Mouse (Mus musculus): ENCODE measurements at regions not wholly inside any gene's neighbourhood (a gene's known extent, or its start where the extent isn't known, plus 50 kb on each side); places are given as distances from the start of the nearest gene placed in this dataset.

GRCm38 (mm10) chr8:26432161-26432919 is 313.0 kb downstream of the Gm45692 start:
- Histone ChIP-seq H3K9me3 (replicated peaks; ENCODE audit: control insufficient read depth, low read length) (no peaks in the 10 kb centered on the region), H3K36me3 (ENCODE audit: control insufficient read depth, insufficient read depth, low read length) (no peaks in the 10 kb centered on the region), H3K4me3 (ENCODE audit: low read depth, low read length) (no peak overlapping the region), H3K9ac (ENCODE audit: low read depth, low read length) (no peak overlapping the region), H3K27me3 (ENCODE audit: control insufficient read depth, insufficient read depth, low read length) (no peaks in the 10 kb centered on the region), H3K27ac (ENCODE audit: low read depth, low read length) (no peak overlapping the region), H3K4me2 (no peak overlapping the region), H3K4me1 (ENCODE audit: control insufficient read depth, insufficient read depth, low read length) (no peaks in the 10 kb centered on the region)
- 83% methylated on average over 14 of the region's 14 CpGs for WGBS (ENCODE audit: insufficient replicate concordance)
- no peak for ATAC-seq (replicated peaks; ENCODE audit: insufficient number of reproducible peaks, low FRiP score, low TSS enrichment)

GRCm38 (mm10) chr8:26436236-26436635 is 316.9 kb downstream of the Gm45692 start:
- Histone ChIP-seq H3K4me2 (no peak overlapping the region), H3K4me3 (ENCODE audit: low read depth, low read length) (no peak overlapping the region), H3K27me3 (ENCODE audit: control insufficient read depth, insufficient read depth, low read length) (no peaks in the 10 kb centered on the region), H3K4me1 (ENCODE audit: control insufficient read depth, insufficient read depth, low read length) (no peaks in the 10 kb centered on the region), H3K27ac (ENCODE audit: low read depth, low read length) (no peak overlapping the region), H3K9ac (ENCODE audit: low read depth, low read length) (no peak overlapping the region), H3K9me3 (replicated peaks; ENCODE audit: control insufficient read depth, low read length) (no peaks in the 10 kb centered on the region), H3K36me3 (ENCODE audit: control insufficient read depth, insufficient read depth, low read length) (no peaks in the 10 kb centered on the region)
- 82% methylated on average over 11 of the region's 11 CpGs for WGBS (ENCODE audit: insufficient replicate concordance)
- ATAC-seq (replicated peaks; ENCODE audit: insufficient number of reproducible peaks, low FRiP score, low TSS enrichment) = no peak

- Histone ChIP-seq H3K4me3 (ENCODE audit: low read depth, low read length) (no peak overlapping the region), H3K4me2 (no peak overlapping the region), H3K9me3 (replicated peaks; ENCODE audit: control insufficient read depth, low read length) (no peaks in the 10 kb centered on the region), H3K27ac (ENCODE audit: low read depth, low read length) (no peak overlapping the region), H3K4me1 (ENCODE audit: control insufficient read depth, insufficient read depth, low read length) (no peaks in the 10 kb centered on the region), H3K9ac (ENCODE audit: low read depth, low read length) (no peak overlapping the region), H3K27me3 (ENCODE audit: control insufficient read depth, insufficient read depth, low read length) (no peaks in the 10 kb centered on the region), H3K36me3 (ENCODE audit: control insufficient read depth, insufficient read depth, low read length) (no peaks in the 10 kb centered on the region)
- no peak for ATAC-seq (replicated peaks; ENCODE audit: insufficient number of reproducible peaks, low FRiP score, low TSS enrichment)
- WGBS (ENCODE audit: insufficient replicate concordance) = 74% methylated on average over 3 of the region's 3 CpGs
Observed at GRCm38 (mm10) chr8:26437571-26437970, 318.2 kb downstream of the Gm45692 start.

GRCm38 (mm10) chr8:26438246-26438862 is 319.0 kb downstream of the Gm45692 start:
- Histone ChIP-seq H3K27me3 (ENCODE audit: control insufficient read depth, insufficient read depth, low read length) (no peaks in the 10 kb centered on the region), H3K36me3 (ENCODE audit: control insufficient read depth, insufficient read depth, low read length) (no peaks in the 10 kb centered on the region), H3K4me2 (no peak overlapping the region), H3K4me3 (ENCODE audit: low read depth, low read length) (no peak overlapping the region), H3K27ac (ENCODE audit: low read depth, low read length) (no peak overlapping the region), H3K4me1 (ENCODE audit: control insufficient read depth, insufficient read depth, low read length) (no peaks in the 10 kb centered on the region), H3K9ac (ENCODE audit: low read depth, low read length) (no peak overlapping the region), H3K9me3 (replicated peaks; ENCODE audit: control insufficient read depth, low read length) (no peaks in the 10 kb centered on the region)
- no peak for ATAC-seq (replicated peaks; ENCODE audit: insufficient number of reproducible peaks, low FRiP score, low TSS enrichment)
- 78% methylated on average over 15 of the region's 15 CpGs for WGBS (ENCODE audit: insufficient replicate concordance)

GRCm38 (mm10) chr8:26438877-26439276 is 319.5 kb downstream of the Gm45692 start:
- H3K27ac ChIP-seq (ENCODE audit: low read depth, low read length) = no peak overlapping the region
- no peaks in the 10 kb centered on the region for H3K9me3 ChIP-seq (replicated peaks; ENCODE audit: control insufficient read depth, low read length)
- no peak overlapping the region for H3K4me3 ChIP-seq (ENCODE audit: low read depth, low read length)
- H3K9ac ChIP-seq (ENCODE audit: low read depth, low read length) = no peak overlapping the region
- no peaks in the 10 kb centered on the region for H3K4me1 ChIP-seq (ENCODE audit: control insufficient read depth, insufficient read depth, low read length)
- H3K36me3 ChIP-seq (ENCODE audit: control insufficient read depth, insufficient read depth, low read length) = no peaks in the 10 kb centered on the region
- H3K4me2 ChIP-seq = no peak overlapping the region
- ATAC-seq (replicated peaks; ENCODE audit: insufficient number of reproducible peaks, low FRiP score, low TSS enrichment) = no peak
- 69% methylated on average over 16 of the region's 16 CpGs for WGBS (ENCODE audit: insufficient replicate concordance)
- H3K27me3 ChIP-seq (ENCODE audit: control insufficient read depth, insufficient read depth, low read length) = no peaks in the 10 kb centered on the region

- no peaks in the 10 kb centered on the region for H3K9me3 ChIP-seq (replicated peaks; ENCODE audit: control insufficient read depth, low read length)
- no peaks in the 10 kb centered on the region for H3K4me1 ChIP-seq (ENCODE audit: control insufficient read depth, insufficient read depth, low read length)
- no peak overlapping the region for H3K4me3 ChIP-seq (ENCODE audit: low read depth, low read length)
- ATAC-seq (replicated peaks; ENCODE audit: insufficient number of reproducible peaks, low FRiP score, low TSS enrichment) = no peak
- H3K36me3 ChIP-seq (ENCODE audit: control insufficient read depth, insufficient read depth, low read length) = no peaks in the 10 kb centered on the region
- 63% methylated on average over 12 of the region's 12 CpGs for WGBS (ENCODE audit: insufficient replicate concordance)
- H3K4me2 ChIP-seq = no peak overlapping the region
- no peak overlapping the region for H3K27ac ChIP-seq (ENCODE audit: low read depth, low read length)
- no peaks in the 10 kb centered on the region for H3K27me3 ChIP-seq (ENCODE audit: control insufficient read depth, insufficient read depth, low read length)
- no peak overlapping the region for H3K9ac ChIP-seq (ENCODE audit: low read depth, low read length)
Observed at GRCm38 (mm10) chr8:26441268-26442030, 322.1 kb downstream of the Gm45692 start.

GRCm38 (mm10) chr8:26443041-26443440 is 323.7 kb downstream of the Gm45692 start:
- H3K4me1 ChIP-seq (ENCODE audit: control insufficient read depth, insufficient read depth, low read length) = no peaks in the 10 kb centered on the region
- H3K9me3 ChIP-seq (replicated peaks; ENCODE audit: control insufficient read depth, low read length) = no peaks in the 10 kb centered on the region
- H3K4me2 ChIP-seq = no peak overlapping the region
- H3K4me3 ChIP-seq (ENCODE audit: low read depth, low read length) = no peak overlapping the region
- 36% methylated on average over 4 of the region's 4 CpGs for WGBS (ENCODE audit: insufficient replicate concordance)
- ATAC-seq (replicated peaks; ENCODE audit: insufficient number of reproducible peaks, low FRiP score, low TSS enrichment) = no peak
- H3K27me3 ChIP-seq (ENCODE audit: control insufficient read depth, insufficient read depth, low read length) = no peaks in the 10 kb centered on the region
- no peak overlapping the region for H3K9ac ChIP-seq (ENCODE audit: low read depth, low read length)
- no peaks in the 10 kb centered on the region for H3K36me3 ChIP-seq (ENCODE audit: control insufficient read depth, insufficient read depth, low read length)
- no peak overlapping the region for H3K27ac ChIP-seq (ENCODE audit: low read depth, low read length)

- Histone ChIP-seq H3K4me3 (ENCODE audit: low read depth, low read length) (no peak overlapping the region), H3K27me3 (ENCODE audit: control insufficient read depth, insufficient read depth, low read length) (no peaks in the 10 kb centered on the region), H3K4me1 (ENCODE audit: control insufficient read depth, insufficient read depth, low read length) (no peaks in the 10 kb centered on the region), H3K27ac (ENCODE audit: low read depth, low read length) (no peak overlapping the region), H3K9ac (ENCODE audit: low read depth, low read length) (no peak overlapping the region), H3K36me3 (ENCODE audit: control insufficient read depth, insufficient read depth, low read length) (no peaks in the 10 kb centered on the region), H3K4me2 (no peak overlapping the region), H3K9me3 (replicated peaks; ENCODE audit: control insufficient read depth, low read length) (no peaks in the 10 kb centered on the region)
- WGBS (ENCODE audit: insufficient replicate concordance) = 82% methylated on average over 11 of the region's 11 CpGs
- ATAC-seq (replicated peaks; ENCODE audit: insufficient number of reproducible peaks, low FRiP score, low TSS enrichment) = no peak
Observed at GRCm38 (mm10) chr8:26443735-26444134, 324.4 kb downstream of the Gm45692 start.
